Mouse (Mus musculus) testis, adult 2 months (tissue): ENCODE results near the gene Tbxas1.

ENCODE experiments used
- CTCF ChIP-seq: fragments of 200-500 bp; IDR thresholded peaks from 2 replicates; pipeline ENCODE4 v1.5.1; 2012; ENCODE audit warnings: low read depth, mild to moderate bottlenecking, inconsistent platforms, low read length, moderate library complexity; ENCODE audit not compliant: control insufficient read depth, insufficient read depth, insufficient replicate concordance
- POLR2A ChIP-seq: fragments of 200-500 bp; IDR thresholded peaks from 2 replicates; pipeline ENCODE4 v1.6.1; 2012; ENCODE audit warnings: low read depth, mild to moderate bottlenecking, inconsistent platforms, low read length, moderate library complexity; ENCODE audit not compliant: control insufficient read depth

DNA sequence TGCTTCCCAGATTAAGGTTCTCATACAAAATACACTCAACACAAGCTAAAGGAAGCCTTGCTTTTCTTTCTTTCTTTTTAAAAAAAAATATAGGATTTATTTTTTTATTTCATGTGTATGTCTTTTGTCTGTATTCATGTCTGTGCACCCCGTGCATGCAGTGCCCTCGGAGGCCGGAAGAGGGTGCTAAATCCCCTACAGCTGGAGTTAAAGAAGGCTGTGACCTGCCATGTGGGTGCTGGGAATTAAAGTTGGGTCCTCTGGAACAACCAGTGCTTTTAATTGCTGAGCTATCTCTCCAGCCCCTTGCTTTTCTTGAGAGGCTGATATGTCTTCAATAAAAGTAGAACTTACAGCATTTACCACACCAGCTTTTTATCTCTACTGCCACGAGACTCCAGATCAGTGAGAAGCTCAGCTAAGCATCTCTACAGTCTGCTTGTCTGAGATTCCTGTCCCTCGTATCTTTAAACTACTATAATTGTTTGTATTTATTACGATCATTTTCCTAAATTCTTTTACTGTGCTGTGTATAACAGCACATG, 24.4 kb upstream of the Tbxas1 start:
- TF ChIP-seq POLR2A, result no peak
- no peak for TF ChIP-seq CTCF
